Mouse (Mus musculus) thymus, postnatal 36 days (tissue): ENCODE measurements around the gene Kif2c.

Source experiments
- DNase-seq, 2 experiments: peaks; one replicate each; pipeline ENCODE4 v3.0.0; 2022; ENCODE audit warnings: mixed read lengths in 2 of 2

The Kif2c gene

GRCm38 (mm10) chr4:117113237-117113636, 69.2 kb downstream of the Kif2c start:
- DNase-seq: no peak

GRCm38 (mm10) chr4:117110985-117111384, 71.5 kb downstream of the Kif2c start:
- no peak for DNase-seq

GRCm38 (mm10) chr4:117110249-117110648, 72.2 kb downstream of the Kif2c start:
- DNase-seq: peak; percentile 20 to 51
